Mouse (Mus musculus) gastrocnemius, postnatal 10 days (tissue): ENCODE data around the gene D3Ertd751e. TPM values are rescaled to one million over a fixed set of nuclear protein-coding genes. Genes with fewer than 3 reads are reported as not detected.

ENCODE experiments used
- DNase-seq: peaks from one replicate; pipeline ENCODE4 v3.0.0; 2021; ENCODE audit warnings: mixed read lengths
- long read RNA-seq, 2 experiments: library from polyadenylated mRNA; stranded (forward); transcript quantifications; one replicate each; pipeline ENCODE4 v2.0.0; 2021
- total RNA-seq, 2 experiments: library from RNA; stranded (reverse); gene quantifications; 2 replicates each; pipeline ENCODE4 v1.2.3; 2021

Gene D3Ertd751e
- 1 to 10 TPM; 3.4 to 3.5 TPM for total RNA-seq
- long read RNA-seq, experiment 1, partial matches to known transcripts, result 0 of 5 reads
- long read RNA-seq, experiment 1, other reads (novel, unspliced or antisense), result 1 of 5 reads
- long read RNA-seq, experiment 2, partial matches to known transcripts, result 0 of 4 reads
- long read RNA-seq, experiment 2, other reads (novel, unspliced or antisense), result 2 of 4 reads

- peak; percentile 97 for DNase-seq
Measured at GRCm38 (mm10) chr3:41742278-41742934, at the start of gene D3Ertd751e, which contains the start of gene Sclt1. D3Ertd751e (plus strand) TSS chr3:41742611. Sclt1 (minus strand) TSS chr3:41742514.

- no peak for DNase-seq
Measured at GRCm38 (mm10) chr3:41695681-41696080, 46.7 kb upstream of the D3Ertd751e start.

GRCm38 (mm10) chr3:41741601-41742277 lies 672 bp upstream of the D3Ertd751e start:
- DNase-seq, result no peak

- no peak for DNase-seq
Measured at GRCm38 (mm10) chr3:41743436-41743835, 1.0 kb downstream of the D3Ertd751e start.

- DNase-seq, result no peak
Measured at GRCm38 (mm10) chr3:41754556-41754955, 12.1 kb downstream of the D3Ertd751e start.

GRCm38 (mm10) chr3:41762091-41762490 lies 19.7 kb downstream of the D3Ertd751e start:
- DNase-seq, result no peak

GRCm38 (mm10) chr3:41812447-41812846 lies 70.0 kb downstream of the D3Ertd751e start:
- no peak for DNase-seq

Other genes with a start within 250 kb of the D3Ertd751e start
- 10 to 100 TPM; 26.0 to 31.1 TPM for gene Jade1, start 186.9 kb upstream of the D3Ertd751e start, total RNA-seq
- 1 to 10 TPM; 5.7 to 8.8 TPM for gene Sclt1, start 97 bp upstream of the D3Ertd751e start, total RNA-seq